Mouse (Mus musculus) v-Abl transformed pro-B cells (cell line): ENCODE measurements around the gene Mslnl.
"Not testable (repeated sequence)": the region's sequence is repeated elsewhere in the genome, so short reads cannot be mapped to it uniquely, and the experiment has no call there.

ENCODE experiments used
- in situ Hi-C, 2 experiments: fragments of 400-800 bp; cut with MboI; formaldehyde crosslinking; loops; one replicate each; pipeline ENCODE4 v1.15.1; 2025; ENCODE audit not compliant: unreplicated experiment in 2 of 2

Mslnl gene

DNA sequence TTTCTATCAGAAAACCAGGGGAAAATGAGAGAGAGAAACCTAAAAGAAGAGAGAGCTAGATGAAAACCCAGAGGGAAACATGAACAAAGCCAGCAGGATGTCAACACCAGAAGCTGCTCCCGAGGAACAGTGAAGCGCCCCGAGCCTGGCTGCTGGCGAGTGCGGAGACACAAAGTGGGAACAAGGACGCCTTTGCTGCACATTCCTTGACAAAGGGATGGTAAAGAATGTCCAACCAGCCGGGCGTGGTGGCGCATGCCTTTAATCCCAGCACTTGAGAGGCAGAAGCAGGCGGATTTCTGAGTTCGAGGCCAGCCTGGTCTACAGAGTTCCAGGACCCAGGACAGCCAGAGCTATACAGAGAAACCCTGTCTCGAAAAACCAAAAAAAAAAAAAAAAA lies 5.6 kb downstream of the Mslnl start:
- in situ Hi-C loops = not testable (repeated sequence)

DNA sequence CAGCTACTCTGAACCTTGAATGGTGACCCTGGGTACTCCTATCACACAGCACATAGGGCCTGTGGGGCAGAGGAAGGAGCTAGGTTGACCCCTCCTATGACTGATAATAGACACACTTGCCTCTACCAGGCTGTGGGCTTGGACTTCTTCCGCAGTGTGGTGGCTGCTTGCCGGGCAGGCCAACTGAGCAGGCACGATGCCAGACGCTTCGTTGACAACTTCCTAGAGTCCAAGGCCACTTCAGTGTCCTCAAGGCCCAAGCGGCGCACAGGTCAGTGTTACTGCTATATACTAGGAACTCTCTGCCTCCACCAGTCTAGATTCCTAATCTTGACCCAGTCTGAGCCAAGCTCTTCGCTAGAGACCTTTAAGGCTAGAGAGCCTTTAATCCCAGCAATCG lies 8.0 kb downstream of the Mslnl start:
- in situ Hi-C loops = no loop called here

DNA sequence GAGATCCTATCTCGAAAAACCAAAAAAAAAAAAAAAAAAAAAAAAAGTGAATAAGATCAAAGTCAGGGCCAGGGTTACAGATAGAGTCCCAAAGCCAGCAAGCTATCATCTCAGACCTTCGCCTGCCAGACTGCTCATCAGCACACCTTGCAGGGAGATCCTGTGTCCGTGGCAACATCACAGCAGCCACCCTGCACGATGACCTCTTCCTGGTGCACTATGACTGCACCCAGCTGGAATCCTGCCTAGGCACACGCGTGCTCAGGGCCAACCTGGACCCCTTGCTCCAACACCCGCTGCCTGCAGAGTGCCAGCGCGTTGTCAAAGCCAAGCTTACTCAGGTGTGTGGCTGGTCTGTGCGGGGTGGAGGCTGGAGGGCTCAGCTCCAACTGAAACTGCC lies 8.5 kb downstream of the Mslnl start:
- in situ Hi-C loops = no loop called here

DNA sequence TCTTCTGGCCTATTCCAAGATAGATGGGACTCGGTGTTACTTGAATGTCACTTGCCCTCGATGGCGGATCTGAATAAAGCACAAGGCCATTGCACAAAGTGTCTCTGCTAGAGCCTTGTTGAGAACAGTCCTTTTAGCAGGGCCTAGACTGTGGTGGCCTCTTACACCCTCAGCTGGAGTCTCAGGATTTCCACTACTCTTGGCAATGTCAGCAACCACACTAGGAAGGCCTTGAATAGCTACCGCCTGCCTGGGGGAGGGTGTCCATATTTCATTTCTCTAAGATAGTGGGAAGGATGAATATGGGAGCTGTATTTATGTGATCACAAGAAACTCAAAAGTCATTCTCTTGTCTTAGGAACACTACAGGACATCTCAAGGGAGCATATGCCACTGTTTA lies 12.4 kb downstream of the Mslnl start:
- in situ Hi-C loops = no loop called here

DNA sequence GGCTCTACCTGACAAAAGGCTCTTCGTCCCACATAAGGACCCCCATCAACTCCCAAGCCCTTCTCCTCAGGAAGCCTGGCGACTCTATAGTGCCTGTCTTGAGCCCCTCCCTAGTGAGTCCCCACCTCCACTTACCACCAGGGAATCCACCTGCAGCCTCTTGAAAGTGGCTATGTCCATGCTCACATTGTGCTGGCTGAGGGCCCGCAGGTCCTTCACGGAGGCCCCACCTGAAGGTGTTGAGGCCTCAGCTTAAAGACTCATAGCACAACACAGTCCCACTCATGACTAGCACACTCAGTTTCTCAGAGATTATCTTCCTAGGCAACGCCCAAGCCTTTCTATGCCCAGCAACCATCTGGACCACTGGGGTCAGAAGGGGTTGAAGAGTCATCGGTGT lies 13.5 kb downstream of the Mslnl start:
- in situ Hi-C loops = no loop called here

DNA sequence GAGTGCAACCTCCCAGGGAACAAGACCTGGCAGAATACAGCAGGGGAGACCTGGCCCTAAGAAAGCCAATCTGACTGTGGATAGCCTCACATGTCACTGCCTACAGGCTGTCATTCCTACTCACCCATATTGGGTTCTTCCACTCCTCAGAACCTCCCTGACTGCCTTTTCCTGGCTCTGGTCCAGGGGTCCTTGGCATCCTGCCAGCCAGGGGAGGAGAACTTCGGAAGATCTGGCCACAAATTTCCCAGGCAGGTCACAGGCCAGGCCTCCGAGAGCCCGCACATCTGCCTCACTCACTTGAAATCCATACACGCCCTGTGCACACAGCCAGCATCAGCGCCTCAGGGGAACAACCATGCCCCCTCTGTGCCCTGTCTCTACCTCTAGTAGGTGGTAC lies 15.6 kb downstream of the Mslnl start:
- in situ Hi-C loops = loop anchor here in 1 of 2 experiments (25.0 kb wide), 1 partner anchor 661 kb away; the partner anchor contains the start of gene Neurl1b

DNA sequence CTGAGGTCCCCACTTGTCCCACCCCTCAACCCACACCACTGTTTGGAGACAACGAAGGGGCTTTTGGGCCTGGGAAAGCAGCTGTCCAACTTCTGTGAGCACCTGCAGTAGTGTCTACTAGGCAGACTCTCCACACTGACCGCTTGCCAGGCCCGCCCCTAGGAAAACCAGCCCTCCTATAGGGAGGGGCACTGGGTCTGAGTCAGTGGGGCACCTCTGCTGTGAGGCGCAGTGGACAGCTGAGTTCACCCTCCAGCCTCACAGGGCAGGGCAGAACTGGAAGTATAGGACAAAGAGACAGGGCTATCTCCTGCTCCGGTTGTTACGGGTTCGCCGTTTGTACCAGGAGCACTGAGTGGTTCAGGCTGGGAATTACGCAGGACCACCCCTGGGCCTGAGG lies 18.4 kb downstream of the Mslnl start, which contains the start of gene Msln:
Gene Msln (minus strand): TSS at position 138 of the 400 bp plus-strand sequence.
- in situ Hi-C loops = loop anchor here in 1 of 2 experiments (25.0 kb wide), 1 partner anchor 658 kb away; the partner anchor contains the start of gene Neurl1b

DNA sequence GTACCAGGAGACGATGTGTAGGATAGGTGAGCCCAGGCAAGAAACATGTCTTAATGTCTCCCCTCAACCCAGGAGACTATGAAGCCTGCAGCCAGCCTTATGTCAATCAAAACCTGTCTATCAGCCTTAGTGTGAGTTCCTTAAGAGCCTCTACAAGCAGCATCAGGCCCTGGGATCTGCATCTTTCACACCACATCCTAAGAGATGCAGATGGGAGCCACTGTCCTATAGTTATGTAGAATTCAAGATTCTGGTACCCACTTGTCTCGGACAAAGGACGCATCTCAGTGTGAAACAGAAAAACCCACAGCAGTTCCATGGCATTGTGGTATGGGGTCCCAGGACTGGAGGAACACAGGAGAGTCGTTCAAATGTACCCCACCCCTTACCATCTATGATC lies 19.2 kb downstream of the Mslnl start:
- in situ Hi-C loops = loop anchor here in 1 of 2 experiments (25.0 kb wide), 1 partner anchor 657 kb away; the partner anchor contains the start of gene Neurl1b

DNA sequence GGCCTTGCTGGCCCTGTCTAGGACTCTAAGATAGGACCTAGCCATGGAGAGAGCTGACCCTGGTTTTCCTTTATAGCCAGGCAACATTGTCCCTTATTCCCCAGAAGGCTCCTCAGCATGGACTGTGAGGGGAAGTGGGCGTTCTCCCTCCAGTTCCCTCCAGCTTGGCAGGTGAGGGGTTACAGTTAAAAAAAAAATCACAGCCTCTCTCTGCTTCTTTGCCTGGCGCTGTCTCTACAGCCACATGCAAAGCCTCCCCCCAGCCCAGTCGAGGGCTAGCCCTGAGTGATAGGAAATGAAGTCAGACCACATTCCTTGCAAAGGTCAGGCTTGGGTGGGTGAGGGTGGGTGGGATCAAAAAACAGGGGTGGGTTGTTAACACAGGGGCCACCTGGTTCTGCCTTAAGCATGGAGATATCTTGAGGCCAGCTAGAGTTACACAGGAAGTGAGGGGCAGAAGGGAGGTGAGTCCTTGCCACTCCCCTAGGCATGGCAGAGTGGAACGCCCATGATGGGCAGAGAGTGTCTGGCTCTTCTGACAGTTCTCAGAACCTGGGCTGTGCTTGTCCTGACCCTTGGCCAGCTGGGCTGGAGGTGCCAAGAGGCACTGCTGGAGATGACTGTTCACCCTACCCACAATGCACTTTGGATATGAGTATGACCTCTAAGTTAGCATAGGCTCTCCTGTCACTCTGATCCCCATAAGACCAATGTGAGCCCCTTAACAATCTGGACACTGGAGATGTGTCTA lies 20.0 kb downstream of the Mslnl start:
- in situ Hi-C loops = loop anchor here in 1 of 2 experiments (25.0 kb wide), 1 partner anchor 656 kb away; the partner anchor contains the start of gene Neurl1b

DNA sequence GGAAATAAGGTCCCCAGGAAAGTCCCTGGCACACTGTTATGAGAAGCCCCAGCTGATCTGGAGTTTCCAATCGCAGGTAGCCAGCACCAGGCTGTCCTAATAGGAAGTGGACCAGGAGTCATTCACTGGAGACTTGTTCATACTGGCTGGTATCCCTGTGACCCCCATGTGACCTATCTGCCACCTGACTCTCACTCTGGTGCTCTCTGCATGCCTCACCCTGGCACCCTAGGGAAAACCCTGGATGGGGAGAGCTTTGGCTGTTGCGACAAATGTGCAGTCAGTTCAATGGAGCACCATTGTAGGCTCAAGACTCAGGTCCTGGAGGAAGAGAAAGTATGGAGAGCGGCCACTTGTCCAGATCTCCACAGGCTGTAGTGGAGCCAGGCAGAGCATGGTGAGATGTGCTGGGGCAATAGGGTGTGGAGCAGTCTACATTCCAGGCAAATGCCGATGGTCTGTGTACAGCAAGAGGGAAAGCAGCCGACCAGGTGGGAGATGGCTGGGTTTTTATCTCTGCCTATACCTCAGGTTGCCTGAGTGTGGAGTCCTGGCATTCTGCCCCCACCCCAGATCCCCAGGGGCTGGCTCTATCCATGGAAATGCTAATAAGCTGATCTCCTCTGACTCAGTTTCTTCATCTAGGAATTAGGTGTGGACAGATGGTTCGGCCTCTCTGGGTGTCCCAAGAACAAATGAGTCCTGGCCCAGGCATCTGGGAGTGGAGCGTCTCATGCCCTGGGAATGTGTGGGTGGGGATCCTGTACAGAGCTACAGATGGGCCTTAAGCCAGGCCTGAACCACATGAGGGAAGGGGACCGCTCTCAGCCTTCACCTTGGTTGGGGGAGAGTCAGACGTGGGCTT lies 20.8 kb downstream of the Mslnl start:
- in situ Hi-C loops = loop anchor here in 1 of 2 experiments (25.0 kb wide), 1 partner anchor 656 kb away; the partner anchor contains the start of gene Neurl1b

DNA sequence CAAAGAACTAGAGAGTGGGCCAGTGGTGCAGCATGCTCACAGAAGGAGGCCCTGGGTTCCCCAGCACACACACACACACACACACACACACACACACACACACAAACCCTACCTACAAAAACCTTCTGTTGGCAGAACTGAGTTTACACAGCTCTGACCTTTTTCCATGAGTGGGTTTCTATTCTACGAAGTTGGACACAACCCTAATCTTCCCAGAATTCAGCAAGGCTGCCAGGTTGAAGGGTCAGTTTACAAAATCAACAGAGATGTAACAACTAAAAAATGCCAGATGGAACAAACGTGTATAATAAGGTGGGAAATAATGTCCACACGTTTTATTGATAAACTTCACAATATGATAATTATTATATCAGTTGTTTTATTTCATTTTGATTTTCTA lies 21.8 kb downstream of the Mslnl start:
- in situ Hi-C loops = loop anchor here in 1 of 2 experiments (25.0 kb wide), 1 partner anchor 655 kb away; the partner anchor contains the start of gene Neurl1b

DNA sequence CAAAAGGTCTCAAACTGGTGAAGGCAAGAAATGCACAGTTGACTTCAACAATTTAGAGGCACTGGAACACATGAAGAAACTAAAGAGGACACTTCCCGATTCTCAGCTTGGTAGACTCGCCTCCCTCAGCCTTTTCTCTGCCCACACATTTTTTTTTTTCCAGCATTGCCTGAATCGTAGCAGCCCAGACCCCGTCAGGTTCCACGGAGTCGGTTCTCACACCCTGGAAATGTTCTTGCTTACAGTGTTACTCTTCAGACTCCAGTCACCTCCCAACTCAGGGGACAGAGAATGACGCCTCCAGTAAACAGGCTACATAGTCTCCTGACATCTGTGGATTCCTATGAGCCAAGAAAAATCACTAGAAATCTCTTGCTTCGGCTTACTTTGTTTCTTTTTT lies 24.3 kb downstream of the Mslnl start:
- in situ Hi-C loops = loop anchor here in 1 of 2 experiments (25.0 kb wide), 1 partner anchor 652 kb away; the partner anchor contains the start of gene Neurl1b

DNA sequence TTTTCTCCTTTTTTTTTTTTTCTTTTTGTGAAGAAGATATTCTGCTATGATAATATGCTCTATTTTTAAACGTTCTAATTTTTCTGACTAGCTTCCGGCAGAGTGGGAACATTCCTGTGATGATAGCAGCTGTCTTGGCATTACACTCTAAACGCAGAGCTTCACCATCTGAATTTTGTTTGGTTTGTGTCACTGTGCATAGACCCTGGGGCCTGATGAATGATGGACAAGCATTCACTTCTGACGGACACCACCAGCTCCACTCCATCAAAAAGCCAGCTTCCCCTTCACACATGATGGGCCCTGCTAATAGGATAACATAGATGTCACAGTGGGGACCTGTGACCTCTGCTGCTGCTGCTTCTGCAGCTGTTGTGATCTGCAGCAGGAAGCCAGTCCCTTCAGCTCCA lies 25.7 kb downstream of the Mslnl start:
- in situ Hi-C loops = loop anchor here in 1 of 2 experiments (25.0 kb wide), 1 partner anchor 651 kb away; the partner anchor contains the start of gene Neurl1b

DNA sequence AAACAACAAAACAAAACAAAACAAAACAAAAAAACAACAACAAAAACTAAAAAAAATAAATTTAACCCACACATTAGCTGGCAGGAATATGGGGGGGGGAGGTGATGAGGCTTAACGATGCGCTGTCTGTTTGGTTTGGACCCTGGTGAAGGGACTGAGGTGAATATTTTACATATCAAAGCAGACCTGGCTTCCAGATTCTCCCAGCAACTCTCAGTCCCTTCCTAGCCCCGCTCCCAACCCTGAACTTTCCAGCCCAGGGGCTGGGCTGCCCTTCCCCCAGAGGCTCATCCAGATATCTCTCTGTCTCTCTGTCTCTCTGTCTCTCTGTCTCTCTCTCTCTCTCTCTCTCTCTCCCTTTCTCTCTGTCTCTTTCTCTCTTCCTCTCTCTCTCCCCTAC lies 26.7 kb downstream of the Mslnl start:
- in situ Hi-C loops = loop anchor here in 1 of 2 experiments (25.0 kb wide), 1 partner anchor 650 kb away; the partner anchor contains the start of gene Neurl1b

DNA sequence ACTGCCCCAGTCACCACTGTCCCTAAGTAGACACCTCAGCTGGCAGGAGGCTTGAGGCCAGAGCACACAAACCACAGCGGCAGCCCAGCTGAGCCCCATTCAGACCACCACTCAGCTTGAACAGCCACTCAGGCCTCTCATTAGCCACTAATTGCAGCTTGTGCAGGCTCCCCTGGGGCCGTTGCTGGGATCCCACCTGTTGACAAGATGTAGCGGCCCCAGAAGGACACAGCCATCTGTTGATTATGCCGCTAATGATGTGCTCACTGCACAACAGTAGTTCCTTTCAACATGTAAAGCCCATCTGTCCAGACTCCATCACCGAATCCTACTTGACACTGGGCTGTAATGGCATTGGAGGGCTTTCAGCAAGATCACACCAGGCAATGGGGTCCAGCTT lies 30.0 kb downstream of the Mslnl start:
- in situ Hi-C loops = loop anchor here (5.0 to 25.0 kb wide), 3 partner anchors 36 to 646 kb away; partner anchors contain the start of gene Neurl1b (in 1 of the 2)

DNA sequence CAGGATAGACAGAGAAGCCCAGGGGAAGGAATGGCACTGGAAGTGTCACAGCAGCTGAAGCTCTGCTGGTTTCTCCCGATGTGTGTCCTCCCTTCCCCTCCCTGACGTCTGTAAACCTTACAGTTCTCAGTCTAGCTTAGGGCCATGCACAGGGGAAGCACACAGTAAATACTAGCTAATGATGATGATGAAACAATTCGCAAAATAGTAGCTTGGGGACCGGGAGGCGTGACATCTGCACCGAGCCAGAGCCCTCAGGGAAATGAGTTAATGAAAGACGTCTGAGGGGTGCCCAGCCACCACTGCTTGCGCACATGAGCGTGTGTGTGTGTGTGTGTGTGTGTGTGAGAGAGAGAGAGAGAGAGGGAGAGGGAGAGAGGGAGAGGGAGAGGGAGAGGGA lies 33.5 kb downstream of the Mslnl start:
- in situ Hi-C loops = loop anchor here (5.0 to 25.0 kb wide), 3 partner anchors 33 to 643 kb away; partner anchors contain the start of gene Neurl1b (in 1 of the 2)

DNA sequence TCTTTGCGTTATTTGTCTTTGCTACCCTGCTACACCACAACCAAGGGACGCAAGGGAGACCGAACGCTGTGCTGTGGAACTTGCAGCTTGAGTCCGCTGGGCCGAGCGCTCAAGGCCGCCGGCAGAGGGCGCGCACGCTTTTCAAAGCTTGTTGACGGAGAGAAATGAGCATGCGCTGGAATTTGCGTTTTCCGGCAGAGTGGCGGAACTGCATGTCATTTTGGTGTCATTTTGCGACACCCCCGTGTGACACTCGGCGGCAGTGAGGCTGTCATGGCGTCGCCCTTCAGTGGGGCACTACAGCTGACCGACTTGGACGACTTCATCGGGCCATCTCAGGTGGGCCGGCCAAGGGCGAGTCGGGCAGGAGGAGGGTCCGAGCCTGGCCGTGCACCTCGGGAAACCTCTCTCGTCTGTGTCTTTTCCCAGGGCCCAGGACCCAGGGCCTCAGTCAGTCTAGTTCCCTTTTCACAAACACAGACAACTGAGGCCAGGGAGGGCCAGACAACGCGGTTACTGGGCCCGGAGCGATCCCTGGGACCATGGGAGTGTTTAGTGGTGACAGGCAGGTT lies 37.8 kb downstream of the Mslnl start, which contains the start of gene Narfl:
Gene Narfl (plus strand): TSS at position 228 of the 572 bp plus-strand sequence.
- in situ Hi-C loops = loop anchor here in 1 of 2 experiments (25.0 kb wide), 1 partner anchor 639 kb away; the partner anchor contains the start of gene Neurl1b

DNA sequence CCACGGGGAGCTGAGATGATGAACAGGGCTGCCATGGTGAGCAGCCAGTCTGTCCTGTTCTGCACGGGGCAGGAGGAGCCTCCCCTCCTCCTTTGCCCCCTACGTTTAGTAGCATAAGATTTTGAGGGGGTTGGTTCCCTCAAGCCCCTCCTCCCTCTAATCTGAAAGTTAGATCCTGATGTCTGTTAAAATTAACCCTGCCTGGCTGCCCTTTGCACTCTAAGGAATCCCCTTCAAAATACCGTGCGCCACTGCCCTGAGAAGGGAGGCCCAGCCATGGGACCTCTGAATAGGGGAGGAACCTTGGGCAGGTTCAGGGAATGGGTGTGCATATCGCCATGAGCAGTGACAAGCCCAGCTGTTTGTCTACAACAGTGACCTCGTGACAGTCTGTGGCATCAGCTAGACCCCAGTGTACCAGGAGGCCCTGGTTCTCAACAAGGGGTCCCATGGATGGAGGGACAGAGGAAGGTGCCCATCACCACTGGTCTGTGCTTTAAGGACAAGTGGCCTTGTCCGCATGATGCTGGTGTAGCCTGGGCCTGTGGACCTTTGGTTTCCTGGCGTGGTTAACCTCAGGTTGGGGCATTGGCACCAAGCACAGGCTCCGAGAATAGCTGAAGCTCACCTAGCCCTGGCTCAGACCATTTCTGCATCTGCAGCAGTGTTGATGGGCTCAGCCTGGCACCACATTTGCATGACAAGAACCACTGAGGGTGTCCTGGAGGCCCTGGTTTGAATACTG lies 39.6 kb downstream of the Mslnl start:
- in situ Hi-C loops = no loop called here

DNA sequence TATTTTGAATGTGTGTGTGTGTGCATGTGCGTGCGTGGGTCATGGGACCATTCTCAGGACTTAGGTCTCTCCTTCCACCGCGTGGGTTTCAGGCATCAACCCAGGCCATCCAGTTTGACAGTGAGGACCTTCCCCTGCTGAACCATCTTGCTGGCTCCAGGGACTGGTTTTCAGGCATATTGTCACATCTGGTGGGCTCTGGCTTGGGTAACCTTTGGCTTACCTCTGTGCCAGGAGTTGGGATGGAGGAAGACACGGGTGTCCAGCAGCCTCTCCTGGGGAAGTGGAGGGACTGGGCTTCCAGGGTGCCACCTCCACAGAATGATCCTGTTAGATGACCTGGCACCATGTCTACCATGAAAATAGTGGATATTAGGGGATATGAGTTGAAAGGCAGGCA lies 42.1 kb downstream of the Mslnl start:
- in situ Hi-C loops = no loop called here
